Mouse (Mus musculus) CD4-positive, CD25-positive, alpha-beta regulatory T cell, adult 2 months (primary cell): Measurements from ENCODE around the gene B4galt1.
"Not testable (repeated sequence)": the region's sequence is repeated elsewhere in the genome, so short reads cannot be mapped to it uniquely, and the experiment has no call there.

Experiments used
- DNase-seq: peaks from one replicate; pipeline ENCODE4 v3.0.0-alpha.2; 2012; ENCODE audit warnings: low read depth, low spot score

The B4galt1 gene

DNA sequence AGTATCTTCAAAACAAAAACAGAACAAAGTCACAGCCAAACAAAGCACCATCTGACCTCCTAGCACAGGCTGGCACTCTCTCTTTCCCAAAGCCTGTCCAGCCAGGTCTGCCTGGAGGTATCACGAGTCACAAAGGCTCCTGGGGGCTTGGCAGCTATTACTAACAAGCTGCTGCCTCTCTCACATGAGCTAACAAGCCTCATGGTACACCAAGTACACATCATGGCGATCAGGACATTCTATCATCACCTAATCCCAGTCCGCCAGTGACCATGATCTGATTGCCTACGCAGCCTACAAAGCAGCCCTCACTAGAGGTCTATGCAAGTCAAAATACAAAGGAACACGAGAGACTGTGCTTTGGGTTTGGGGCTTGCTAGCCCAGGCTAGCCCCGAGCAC lies 34.7 kb downstream of the B4galt1 start:
- DNase-seq = no peak

DNA sequence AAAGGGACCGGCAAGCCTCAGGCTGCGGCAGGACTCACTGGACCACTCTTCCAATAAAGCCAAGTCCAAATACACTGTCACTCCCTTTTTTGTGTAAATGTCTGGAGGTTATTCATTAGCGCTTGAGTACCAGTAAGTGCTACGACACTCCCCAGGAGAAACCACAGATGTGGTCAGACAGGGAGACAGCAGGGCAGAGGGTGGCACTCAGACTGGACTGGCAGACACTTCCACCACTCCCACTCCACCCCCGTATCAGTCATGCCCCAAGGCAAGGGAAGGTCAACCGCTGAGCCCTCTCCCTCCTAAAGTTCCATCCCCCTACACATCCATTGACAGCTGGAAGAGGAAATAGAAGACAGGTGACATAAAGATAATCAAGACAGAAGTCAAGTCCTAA lies 35.4 kb downstream of the B4galt1 start:
- no peak for DNase-seq

DNA sequence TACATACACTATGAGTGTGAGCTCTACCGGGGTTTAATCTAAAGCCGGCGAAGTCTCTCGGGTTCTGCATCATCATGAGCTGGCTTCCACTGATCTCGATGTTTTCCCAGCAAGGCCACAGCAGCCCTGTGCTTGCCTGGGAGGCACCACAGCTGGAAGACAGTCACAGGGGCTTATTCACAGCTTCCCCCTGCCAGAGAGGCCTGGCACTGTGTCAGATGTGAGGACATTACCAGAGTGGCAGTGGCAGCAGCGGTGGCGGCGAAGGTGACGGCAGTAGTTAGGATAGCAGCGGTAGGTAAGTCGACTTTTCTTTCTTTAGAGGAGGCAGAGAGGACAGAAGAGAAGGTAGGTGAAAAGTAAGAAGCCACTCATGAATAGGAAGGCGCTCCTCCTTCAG lies 35.9 kb downstream of the B4galt1 start:
- no peak for DNase-seq

DNA sequence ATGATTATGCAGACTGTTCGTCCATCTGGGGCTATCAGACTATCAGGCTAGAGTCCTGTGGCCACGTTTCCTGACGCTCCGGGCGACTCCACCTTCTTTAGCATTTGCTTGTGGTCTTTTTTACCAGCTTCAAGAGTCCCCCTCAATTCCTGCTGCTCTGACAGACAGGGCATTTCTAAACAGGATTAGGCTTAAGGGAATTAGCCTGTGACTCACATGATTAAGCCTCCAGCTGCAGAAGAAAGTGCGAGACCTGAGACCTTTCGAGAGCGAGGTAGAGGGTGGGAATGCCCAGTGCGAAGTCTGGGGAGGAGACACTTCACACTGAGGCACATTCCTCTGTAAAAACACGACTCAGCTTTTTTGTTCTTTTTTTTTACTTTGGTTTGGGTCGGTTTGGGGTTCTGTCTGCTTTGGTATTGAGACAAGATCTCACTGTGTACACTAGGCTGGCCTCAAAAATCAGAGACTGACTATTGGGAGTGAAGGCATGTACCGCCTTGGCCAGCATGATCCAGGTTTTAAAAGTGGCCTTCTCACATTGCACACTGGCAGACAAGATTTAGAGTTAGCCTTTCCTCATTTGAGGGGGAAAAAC lies 37.9 kb downstream of the B4galt1 start:
- DNase-seq = no peak

DNA sequence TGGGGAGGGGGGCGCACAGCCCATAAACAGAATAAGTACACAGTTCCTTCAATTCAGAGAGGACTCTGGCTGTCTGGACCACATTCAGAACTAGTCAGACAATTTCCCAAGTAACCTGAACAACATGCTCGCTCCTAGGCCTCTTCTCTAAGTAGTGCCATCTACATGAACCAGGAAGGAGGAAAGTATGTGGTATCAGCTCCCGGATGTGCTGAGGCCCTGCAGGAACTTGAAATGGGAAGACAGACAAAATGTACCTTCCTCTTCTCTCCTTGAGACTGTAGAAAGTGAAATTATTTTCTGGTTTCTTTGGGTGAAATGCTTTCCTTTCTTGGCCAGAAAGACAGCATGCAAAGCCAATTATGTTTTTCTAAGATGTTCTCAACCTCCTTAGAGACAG lies 38.7 kb downstream of the B4galt1 start:
- no peak for DNase-seq

DNA sequence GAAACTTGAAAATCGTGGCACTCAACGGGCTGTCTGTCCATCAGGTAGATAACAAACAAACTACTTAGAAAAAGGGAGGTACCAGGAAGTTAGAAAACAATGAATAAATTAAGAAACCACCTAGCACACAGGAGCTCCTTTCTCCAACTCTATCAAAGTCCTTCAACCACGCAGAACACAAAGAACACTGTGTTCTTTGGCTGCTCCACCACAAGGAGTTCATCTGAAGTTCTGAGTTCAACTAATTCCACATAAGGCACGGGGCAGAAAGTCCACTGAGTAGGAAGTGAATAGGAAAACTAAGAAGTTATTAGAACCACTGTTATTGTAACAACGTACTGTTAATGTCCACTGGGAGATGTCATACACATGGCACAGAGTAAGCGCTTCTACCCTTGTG lies 39.4 kb downstream of the B4galt1 start:
- no peak for DNase-seq

DNA sequence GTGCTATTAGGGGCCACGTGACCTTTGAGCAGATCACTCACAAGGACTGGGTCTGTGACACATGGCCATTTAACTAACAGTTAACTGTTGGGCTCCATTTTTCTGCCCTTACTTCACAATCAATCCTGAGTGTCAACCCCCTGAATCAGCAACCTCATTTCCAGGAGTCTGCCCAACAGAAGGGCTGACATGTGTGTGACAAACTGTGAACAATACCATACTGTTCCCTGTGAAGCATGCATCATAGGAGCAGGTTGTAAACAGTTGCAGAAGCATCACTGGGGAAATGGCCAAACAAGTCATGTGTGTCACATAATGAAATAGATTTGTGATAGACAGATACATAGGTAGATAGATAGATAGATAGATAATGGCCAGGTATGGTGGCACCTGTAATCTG lies 40.9 kb downstream of the B4galt1 start:
- no peak for DNase-seq

DNA sequence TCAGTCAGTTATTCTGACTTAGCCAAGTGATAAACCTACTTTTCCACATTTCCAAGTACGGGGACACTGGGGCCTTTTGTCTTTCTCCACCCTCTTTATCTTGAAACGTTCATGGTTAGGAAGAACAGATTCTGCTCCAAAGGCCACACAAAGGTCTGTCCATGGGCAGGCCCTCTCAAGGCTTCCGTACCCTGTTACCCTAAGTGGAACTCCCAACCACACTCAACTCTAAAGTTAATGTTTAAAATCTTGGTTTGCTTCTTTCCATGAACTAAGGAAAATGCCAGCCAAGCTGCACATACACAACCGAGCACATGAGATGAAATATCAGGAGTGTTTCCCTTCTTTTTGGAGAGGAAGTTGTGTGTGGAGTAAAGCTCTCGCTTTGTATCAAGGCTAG lies 43.3 kb downstream of the B4galt1 start:
- DNase-seq = no peak

DNA sequence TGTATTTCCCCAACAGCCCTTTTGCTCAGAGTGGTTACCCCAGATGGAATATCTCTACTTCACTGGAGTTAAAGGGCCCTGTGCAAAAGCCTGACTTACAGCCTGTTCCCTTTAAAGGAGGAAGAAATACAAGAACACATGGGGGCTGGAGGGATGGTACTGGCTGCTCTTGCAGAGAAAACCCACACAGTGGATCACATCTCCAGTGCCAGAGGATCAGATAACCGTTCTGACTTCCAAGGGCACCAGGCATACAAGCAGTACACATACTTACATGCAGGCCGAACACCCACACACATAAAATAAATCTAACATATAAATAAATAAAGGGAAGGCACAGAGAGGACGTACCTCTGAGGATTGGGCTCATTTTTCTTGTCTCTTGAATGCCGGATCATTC lies 46.4 kb downstream of the B4galt1 start:
- DNase-seq = no peak

DNA sequence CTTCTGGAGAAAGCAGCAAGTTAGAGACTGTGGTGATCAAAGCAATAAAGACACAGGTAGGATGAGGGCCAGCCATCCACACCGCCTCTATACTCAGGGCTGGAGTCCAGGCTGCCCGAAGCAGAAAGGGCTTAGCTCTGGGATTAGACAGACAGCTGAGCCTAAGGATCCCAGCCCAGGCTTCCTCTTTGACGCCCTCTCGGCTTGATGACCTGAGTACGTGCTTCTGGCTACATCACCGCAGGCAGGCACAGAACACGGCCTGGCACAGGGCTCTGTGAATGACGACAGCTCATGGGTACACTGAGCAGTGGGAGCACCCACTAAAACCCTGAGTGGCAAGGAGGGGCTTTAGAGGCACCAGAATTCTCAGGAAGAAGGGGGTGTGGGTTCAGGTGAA lies 48.4 kb downstream of the B4galt1 start:
- no peak for DNase-seq

DNA sequence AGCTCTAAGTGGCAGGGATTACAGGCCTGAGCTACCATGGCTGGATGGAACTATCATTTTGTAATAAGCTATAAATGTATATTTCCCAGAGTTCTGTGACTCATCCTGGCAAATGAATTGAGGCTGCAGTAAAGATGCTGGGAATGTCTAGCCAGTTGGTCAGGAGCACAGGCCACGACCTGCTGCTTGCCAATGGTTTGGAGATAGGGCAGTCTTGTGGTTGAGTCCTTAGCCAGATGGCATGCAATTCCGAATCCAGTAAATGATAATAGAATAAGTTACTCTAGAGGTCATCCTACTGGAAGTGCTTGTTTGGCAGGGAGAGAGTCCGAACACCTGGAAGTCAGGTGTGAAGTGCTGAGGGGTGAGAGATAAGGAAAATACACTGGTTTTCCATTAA lies 51.0 kb downstream of the B4galt1 start:
- no peak for DNase-seq

DNA sequence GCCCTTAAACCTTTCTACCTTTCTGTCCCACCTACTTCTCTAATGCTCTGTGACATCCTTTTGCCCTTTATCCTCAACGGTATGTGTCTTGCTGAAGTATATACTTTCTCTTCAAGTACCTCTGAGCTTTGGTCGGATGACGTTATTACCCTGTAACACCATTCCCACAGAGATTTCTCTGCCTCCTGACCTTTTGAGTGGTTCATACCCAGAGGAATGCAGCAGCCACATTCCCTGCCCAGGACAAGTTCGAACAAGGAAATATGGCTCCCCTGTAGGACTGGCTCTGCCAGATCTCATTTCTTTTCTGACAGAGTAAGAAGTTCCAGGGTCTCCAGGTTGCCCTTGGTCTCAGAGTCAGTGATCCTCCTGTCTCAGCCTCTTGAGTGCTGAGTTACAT lies 51.9 kb downstream of the B4galt1 start:
- no peak for DNase-seq

DNA sequence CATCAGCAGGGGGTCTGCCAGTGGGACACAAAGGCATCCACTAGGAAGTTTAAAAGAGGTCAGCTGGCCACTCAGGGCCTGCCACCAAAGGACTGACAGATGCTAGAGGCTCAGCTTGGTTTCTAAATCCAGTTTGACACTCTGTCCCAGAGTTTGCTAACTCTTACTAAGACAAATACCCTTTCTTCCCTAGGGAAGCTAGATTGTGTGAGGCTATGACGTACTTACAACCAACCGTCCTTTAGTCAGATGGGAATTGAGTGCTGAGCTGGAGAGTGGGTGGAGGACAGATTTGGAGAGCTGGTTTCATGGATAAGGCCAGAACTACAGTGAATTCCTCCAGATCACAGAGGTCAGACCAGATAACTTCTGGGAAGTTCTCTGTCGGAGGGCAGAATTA lies 52.9 kb downstream of the B4galt1 start:
- no peak for DNase-seq

DNA sequence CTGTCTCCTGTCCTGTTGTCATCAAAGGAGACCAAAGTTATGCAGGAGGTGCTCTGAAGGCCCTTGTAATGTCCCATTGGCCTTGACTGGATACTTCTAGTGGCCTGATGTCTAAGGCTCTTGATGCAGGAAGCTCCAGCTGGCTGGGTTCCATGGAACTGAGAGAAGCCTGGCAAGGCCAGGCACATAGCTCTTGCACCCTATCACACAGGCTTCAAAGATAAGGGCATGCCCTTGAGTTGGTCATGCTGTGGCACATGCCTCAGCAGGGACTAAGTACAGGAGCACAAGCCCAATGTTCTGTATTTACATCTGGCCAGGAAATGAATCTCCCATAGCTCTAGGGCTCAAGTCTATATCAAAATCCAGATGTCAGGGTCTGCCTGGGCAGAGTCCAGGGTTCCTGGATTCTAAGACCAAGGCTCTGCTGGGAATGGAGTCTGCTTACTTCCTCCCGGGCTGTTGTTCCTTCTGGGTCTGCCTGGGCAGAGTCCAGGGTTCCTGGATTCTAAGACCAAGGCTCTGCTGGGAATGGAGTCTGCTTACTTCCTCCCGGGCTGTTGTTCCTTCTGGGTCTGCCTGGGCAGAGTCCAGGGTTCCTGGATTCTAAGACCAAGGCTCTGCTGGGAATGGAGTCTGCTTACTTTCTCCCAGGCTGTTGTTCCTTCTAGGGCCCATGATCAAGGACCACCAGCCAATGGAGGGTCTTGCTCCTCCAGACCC lies 54.8 kb downstream of the B4galt1 start:
- not testable (repeated sequence) for DNase-seq

DNA sequence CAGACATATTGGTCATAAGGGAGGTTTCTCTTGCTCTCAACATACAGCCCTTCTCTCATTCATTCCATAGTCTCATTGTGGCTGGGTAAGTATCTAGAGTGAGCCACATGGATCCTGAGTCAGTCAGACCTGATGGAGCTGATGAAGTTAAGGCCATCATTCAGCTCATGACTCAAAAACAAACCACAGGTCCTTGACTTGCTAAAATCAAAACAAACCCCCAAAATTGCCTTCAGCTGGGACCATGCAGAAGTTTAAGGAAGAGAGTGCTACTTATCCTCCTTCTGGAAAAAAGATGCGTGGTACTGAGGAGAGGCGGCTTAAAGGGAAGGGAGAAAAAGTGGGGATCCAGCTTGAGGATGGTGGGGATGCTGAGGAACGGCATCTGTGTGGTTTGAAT lies 58.0 kb downstream of the B4galt1 start:
- no peak for DNase-seq

DNA sequence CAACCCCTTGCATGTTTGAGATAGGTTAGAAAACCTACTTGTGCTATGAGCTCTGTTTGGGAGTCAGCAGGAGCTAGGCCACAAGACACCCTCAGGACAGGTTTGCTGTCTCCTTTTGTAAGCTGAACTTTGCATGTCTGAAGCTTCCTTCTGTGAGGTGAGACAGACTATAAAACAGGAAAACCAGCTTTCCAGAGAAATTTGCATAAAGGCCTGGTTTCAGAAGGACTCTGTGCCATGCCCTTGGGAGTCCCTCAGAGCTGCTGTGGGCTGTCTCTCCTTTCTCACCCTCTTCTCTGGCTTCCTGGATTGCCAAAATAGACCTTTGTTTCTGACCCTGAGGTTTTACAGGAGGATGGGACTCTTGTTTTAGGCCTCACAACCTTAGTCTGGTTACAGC lies 59.5 kb downstream of the B4galt1 start:
- DNase-seq = no peak

DNA sequence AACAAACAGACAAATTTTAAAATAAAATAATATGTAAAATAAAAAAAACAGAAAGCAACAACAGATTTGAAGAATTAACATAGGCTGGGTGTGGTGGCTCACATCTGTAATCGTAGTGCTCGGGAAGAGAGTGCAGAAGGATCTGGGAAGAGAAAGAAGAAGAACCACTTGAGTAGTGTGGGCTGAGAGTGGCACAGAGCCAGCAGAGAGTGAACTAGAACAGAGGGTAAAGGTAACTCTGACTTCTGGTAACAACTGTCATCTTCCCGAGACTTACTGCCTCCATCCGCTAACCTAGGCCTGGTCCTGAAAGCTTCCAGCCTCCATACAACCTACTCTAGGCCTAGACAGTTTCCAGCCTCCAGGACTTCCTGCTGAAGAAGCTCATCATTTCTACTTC lies 62.6 kb downstream of the B4galt1 start:
- no peak for DNase-seq

DNA sequence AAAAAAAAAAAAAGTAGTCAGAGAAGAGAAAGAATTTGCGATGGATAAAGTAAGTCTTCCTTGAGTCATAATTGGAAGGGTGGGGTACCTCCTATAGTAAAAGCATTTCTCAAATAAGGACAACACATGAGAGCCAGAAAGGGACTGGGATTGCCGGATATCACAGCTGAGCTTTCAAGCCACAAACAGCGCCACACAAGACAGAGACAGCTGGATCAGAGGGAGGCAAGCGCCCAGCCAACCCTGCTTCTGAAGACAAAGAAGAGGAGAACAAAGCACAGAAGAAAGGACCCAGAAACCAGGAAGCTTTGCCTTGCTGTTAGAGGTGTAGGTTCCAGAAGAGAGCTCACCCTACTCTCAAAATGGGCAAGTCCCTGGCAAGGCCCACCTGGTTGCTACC lies 67.2 kb downstream of the B4galt1 start:
- no peak for DNase-seq

DNA sequence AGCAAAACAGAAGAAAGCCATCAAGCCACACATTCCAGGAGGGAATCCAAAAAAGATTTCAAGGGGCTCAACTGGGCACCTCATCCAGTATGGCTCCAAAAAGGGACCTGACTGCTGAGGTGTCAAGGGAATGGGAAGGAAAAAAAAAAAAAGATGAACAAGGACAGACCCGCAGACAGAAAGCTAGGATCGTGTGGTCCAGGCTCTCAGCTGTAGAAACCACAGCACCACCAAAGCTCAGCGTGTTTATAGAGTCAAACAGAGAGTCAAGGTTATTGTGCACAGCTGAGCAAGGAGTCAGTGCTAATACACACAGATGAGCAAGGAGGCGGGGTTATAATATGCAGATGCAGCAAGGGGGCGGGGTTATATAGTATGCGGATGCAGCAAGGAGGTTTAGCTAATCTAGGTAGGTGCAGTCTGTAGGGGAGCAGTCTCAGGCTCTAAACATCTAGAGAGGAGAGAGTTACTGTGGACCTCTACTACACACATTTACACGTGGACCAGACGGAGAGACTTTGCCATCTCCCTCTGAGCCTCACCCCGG lies 68.1 kb downstream of the B4galt1 start:
- DNase-seq = peak; percentile 65

DNA sequence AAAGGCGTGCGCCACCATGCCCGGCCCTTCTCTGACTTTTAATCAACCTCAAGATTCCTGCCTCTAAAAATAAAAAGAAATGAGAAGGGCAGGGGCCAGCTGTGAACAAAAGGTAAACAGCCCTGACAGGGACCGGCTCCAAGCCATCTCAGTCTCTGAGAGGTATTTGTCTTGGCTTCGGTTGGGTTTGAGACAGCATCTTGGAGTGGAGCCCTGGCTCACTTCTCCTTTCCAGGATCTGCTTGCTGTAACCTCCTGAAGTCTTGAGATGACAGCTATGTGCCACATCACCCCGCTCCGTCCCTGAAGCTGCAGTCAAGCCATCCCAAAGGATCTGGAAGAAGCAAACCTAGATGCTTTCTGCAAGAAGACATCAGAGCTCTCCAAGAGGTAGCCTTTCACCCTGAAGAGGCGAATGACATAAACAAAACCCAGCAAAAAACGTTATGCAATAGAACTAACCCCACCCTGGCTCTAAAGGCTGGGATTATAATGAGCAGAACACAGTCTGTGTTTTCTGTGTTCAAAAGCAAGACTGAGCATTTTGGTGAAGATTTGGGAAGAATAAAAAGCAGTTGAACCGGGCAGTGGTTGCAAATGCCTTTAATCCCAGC lies 69.1 kb downstream of the B4galt1 start:
- no peak for DNase-seq

DNA sequence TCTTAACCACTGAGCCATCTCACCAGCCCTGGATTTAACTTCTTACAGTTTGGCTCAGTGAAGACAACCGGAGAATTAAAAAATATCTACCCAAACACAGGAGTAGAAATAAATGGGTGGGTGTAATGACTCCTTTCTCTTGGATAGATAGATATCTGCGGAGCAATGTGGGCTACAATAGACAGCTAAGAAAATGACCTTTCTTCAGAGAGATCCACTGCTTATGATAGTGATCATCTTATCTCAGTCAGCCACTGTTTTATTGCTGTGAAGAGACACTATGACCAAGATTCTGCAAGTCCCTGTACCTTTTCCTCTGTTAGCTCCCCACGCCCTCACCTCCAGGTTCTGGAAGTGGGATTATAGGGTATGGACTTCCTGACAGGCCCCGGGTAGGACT lies 70.8 kb downstream of the B4galt1 start:
- no peak for DNase-seq

DNA sequence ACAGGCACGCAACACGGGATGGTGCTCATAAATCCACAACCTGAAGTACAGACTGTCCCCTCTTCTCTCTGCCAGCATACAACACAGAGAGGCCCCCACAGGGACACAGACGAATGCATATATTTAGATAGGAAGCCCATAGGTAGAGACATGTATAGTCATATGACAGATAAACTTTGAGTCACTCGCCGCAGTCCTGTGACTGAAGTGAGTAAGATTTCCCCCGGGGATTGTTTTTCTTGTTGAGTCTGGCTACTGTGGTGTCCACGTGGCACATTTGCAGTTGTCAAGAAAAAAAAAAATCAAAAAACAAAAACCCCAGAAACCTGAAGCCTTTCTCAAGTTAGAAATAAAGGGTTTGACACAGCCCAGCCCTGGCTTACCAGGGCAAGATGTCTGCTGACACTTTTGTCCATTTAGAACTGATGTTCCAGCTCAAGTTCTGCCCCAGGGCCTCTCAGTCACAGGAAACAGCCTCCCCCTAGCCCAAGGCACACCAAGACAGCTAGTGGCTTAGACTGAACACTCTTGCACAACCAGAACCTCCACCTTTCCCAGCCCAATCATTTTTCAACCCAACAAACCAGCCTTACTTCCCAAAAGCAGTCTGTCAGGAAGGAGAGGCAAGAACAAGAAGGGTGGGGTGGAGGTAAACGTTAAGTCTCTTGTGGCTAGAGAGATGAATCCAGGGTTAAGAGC lies 71.9 kb downstream of the B4galt1 start:
- peak; percentile 81 for DNase-seq
